Mouse (Mus musculus) monocyte, adult 2 months (primary cell): ENCODE results near the gene Vmn2r83.
A peak's percentile ranks its signal among the peaks of the same experiment; 100 is the strongest.

Experiments used
- DNase-seq, 2 experiments: peaks; one replicate each; pipeline ENCODE4 v3.0.0; 2022; ENCODE audit warnings: low spot score in 2 of 2, low read depth in 1 of 2

Gene Vmn2r83

DNA sequence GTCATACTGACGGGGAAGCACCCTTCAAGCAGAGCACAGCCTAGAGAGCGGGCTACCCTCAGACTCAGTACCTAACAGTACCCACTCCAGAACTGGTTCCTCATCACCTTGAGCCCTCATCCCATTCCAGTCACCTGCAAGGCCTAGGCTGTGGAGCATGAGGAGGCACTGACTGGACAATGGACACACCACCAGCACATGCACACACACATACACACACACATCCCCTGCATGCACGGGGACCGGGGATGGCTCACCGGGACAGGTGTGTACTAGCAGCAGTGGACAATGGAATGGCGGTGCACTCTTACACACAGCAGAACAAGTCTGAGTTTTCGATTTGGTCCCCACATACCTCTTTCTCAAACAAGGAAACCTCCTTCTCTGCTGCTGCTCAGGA, 68.7 kb downstream of the Vmn2r83 start:
- no peak for DNase-seq

GRCm38 (mm10) chr10:79537781-79538180, 69.2 kb downstream of the Vmn2r83 start:
- DNase-seq: no peak

- no peak for DNase-seq
These were observed 69.8 kb downstream of the Vmn2r83 start for GRCm38 (mm10) chr10:79538323-79538722.

- DNase-seq: peak; percentile 22 to 30
These were observed 70.3 kb downstream of the Vmn2r83 start for GRCm38 (mm10) chr10:79538873-79539272.

GRCm38 (mm10) chr10:79539701-79540495, 71.4 kb downstream of the Vmn2r83 start:
- DNase-seq: no peak

DNA sequence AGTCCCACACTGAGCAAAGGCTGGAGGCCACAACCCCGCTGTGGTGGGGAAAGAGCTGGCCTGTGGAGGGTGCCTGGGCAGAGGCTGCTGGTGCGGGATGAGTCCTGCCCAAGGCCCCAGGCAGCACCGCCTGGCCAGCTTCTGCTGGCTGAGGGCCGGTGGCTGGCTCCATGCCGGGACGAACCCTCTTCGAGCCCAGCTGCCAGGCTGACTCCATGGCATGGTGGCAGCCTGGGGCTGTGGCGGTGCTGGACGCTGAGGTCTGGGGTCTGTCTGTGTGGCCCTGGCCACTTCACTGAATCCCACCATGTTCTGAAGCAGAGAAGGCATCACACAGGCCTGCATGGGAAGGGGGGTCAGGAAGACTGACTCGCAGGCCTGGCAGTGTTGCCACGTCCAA, 72.2 kb downstream of the Vmn2r83 start:
- DNase-seq: no peak

GRCm38 (mm10) chr10:79541522-79541921, 73.0 kb downstream of the Vmn2r83 start:
- no peak for DNase-seq

GRCm38 (mm10) chr10:79542171-79542570, 73.6 kb downstream of the Vmn2r83 start:
- DNase-seq: no peak
